Mouse (Mus musculus): ENCODE measurements around the gene Edn1. TPM values are rescaled to one million over a fixed set of nuclear protein-coding genes. Genes with fewer than 3 reads are reported as not detected.
A peak's percentile ranks its signal among the peaks of the same experiment; 100 is the strongest.

Edn1 gene
- polyA plus RNA-seq, 1 experiment from 2014 or later = 1.0 TPM

DNA sequence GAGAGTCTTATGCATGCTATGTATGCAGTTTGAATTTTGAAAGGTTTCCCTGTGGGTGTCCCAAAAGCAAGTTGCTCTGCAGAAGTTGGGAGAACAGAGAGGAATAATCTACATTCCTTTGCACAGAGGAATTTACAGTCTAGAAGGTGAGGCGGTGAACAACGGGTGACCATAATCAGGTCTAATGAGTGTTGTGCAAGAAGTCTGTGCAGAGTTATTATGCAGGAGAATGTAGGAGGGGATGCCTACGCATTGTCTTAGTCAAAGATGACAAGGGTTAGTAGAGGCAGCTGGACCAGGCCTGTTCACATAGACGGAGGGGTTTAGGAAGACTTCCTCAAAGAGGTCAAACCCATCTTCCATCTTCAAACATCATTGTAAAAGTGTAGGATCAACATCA lies 14.5 kb upstream of the Edn1 start:
- Histone ChIP-seq H3K4me3 (ENCODE audit: low read depth, low read length) (no peak overlapping the region), H3K9me3 (ENCODE audit: control insufficient read depth, low read length) (no peaks in the 10 kb centered on the region), H3K27me3 (ENCODE audit: control insufficient read depth, insufficient read depth, low read length) (no peaks in the 10 kb centered on the region), H3K9ac (ENCODE audit: low read length) (no peak overlapping the region), H3K4me2 (ENCODE audit: low read depth, low read length, severe bottlenecking) (no peak overlapping the region), H3K36me3 (ENCODE audit: control insufficient read depth, insufficient read depth, low read length) (no peaks in the 10 kb centered on the region), H3K4me1 (replicated peaks; ENCODE audit: control insufficient read depth, insufficient read depth, low read length) (no peaks in the 10 kb centered on the region), H3K27ac (ENCODE audit: low read depth, low read length) (no peak overlapping the region)
- no peak for DNase-seq (ENCODE audit: low spot score)
- no peak for ATAC-seq (replicated peaks; ENCODE audit: low FRiP score)
- WGBS = 94% methylated on average over 4 of the region's 4 CpGs

DNA sequence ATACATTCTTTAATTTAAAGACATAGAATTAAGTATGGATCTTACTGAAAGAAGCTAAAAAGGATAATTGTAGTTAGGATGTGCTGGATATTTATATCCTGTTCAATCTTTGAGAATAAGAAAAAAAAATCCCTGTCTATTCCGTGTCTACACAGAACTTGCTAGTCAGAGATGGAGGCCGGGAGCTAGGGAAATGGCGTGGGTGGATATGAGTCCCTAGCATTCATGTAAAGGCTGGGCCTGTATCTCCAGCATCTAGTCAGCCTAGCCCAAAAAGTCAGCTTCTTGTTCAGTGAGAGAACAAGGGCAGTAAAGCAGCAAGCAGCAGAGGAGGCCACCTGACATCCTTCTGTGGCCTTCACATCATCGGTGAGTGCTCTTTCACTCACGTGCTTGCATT lies 8.7 kb upstream of the Edn1 start:
- no peaks in the 10 kb centered on the region for H3K4me1 ChIP-seq (replicated peaks; ENCODE audit: control insufficient read depth, insufficient read depth, low read length)
- WGBS = 88% methylated on average over 5 of the region's 5 CpGs
- no peak overlapping the region for H3K4me3 ChIP-seq (ENCODE audit: low read depth, low read length)
- DNase-seq (ENCODE audit: low spot score) (no peak), ATAC-seq (replicated peaks; ENCODE audit: low FRiP score) (no peak)
- H3K27ac ChIP-seq (ENCODE audit: low read depth, low read length) = no peak overlapping the region
- H3K9me3 ChIP-seq (ENCODE audit: control insufficient read depth, low read length) = no peaks in the 10 kb centered on the region
- H3K4me2 ChIP-seq (ENCODE audit: low read depth, low read length, severe bottlenecking) = no peak overlapping the region
- H3K27me3 ChIP-seq (ENCODE audit: control insufficient read depth, insufficient read depth, low read length) = no peaks in the 10 kb centered on the region
- no peaks in the 10 kb centered on the region for H3K36me3 ChIP-seq (ENCODE audit: control insufficient read depth, insufficient read depth, low read length)
- H3K9ac ChIP-seq (ENCODE audit: low read length) = no peak overlapping the region

DNA sequence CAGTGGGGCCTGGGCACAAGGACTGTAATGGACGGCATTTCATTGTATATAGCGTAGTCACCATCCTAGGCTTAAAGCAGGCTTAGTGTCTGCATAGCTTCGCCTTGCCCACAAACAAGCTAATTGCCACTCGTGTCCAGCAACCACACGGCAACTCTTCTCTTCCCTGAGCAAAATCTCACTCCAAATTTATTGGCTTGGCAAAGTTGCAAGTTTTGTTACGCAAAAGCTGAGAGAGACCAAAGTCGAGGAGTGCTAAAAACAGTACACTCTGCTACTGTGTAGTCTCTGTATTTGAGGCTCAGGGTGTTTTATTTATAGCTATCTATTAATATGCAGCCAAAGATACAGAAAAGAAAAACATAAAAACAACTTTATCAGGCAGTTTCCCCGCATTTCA lies 3.0 kb upstream of the Edn1 start:
- Histone ChIP-seq H3K9ac (ENCODE audit: low read length) (no peak overlapping the region), H3K4me2 (ENCODE audit: low read depth, low read length, severe bottlenecking) (no peak overlapping the region), H3K4me1 (replicated peaks; ENCODE audit: control insufficient read depth, insufficient read depth, low read length) (peaks cover 8% of the 10 kb centered on the region), H3K9me3 (ENCODE audit: control insufficient read depth, low read length) (no peaks in the 10 kb centered on the region), H3K27me3 (ENCODE audit: control insufficient read depth, insufficient read depth, low read length) (peaks cover 13% of the 10 kb centered on the region), H3K27ac (ENCODE audit: low read depth, low read length) (no peak overlapping the region), H3K36me3 (ENCODE audit: control insufficient read depth, insufficient read depth, low read length) (no peaks in the 10 kb centered on the region), H3K4me3 (ENCODE audit: low read depth, low read length) (no peak overlapping the region)
- WGBS = 76% methylated on average over 8 of the region's 8 CpGs
- ATAC-seq (replicated peaks; ENCODE audit: low FRiP score) = no peak
- no peak for DNase-seq (ENCODE audit: low spot score)

GRCm38 (mm10) chr13:42298766-42299165 lies 2.5 kb upstream of the Edn1 start:
- no peak for ATAC-seq (replicated peaks; ENCODE audit: low FRiP score)
- Histone ChIP-seq H3K36me3 (ENCODE audit: control insufficient read depth, insufficient read depth, low read length) (no peaks in the 10 kb centered on the region), H3K9ac (ENCODE audit: low read length) (no peak overlapping the region), H3K9me3 (ENCODE audit: control insufficient read depth, low read length) (no peaks in the 10 kb centered on the region), H3K4me3 (ENCODE audit: low read depth, low read length) (no peak overlapping the region), H3K27me3 (ENCODE audit: control insufficient read depth, insufficient read depth, low read length) (peaks cover 18% of the 10 kb centered on the region), H3K4me2 (ENCODE audit: low read depth, low read length, severe bottlenecking) (no peak overlapping the region), H3K27ac (ENCODE audit: low read depth, low read length) (no peak overlapping the region), H3K4me1 (replicated peaks; ENCODE audit: control insufficient read depth, insufficient read depth, low read length) (peaks cover 8% of the 10 kb centered on the region)
- DNase-seq (ENCODE audit: low spot score) = no peak

DNA sequence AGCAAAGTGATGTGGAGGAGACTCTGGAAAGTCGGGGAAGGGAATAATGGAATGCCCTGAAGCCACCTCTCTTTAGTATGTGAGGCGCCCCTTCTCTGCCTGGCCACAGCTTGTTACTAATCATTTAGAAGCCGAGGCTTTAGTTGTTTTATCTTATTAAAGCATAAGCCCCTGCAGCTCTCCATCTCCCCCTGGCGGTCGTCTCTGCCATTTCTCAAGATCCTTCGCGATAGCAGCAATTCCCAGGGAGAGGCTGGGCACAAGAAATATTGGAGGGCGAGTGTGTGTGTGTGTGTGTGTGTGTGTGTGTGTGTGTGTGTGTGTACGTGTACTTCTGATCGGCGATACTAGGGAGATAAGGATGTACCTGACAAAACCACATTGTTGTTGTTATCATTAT lies 709 bp upstream of the Edn1 start:
- H3K4me2 ChIP-seq (ENCODE audit: low read depth, low read length, severe bottlenecking) = peak overlapping the region; percentile 85
- under 1% methylated on average over 11 of the region's 11 CpGs for WGBS
- DNase-seq (ENCODE audit: low spot score) (peak; percentile 88), ATAC-seq (replicated peaks; ENCODE audit: low FRiP score) (0 out of 2 replicates have a peak, but pooled peaks have one; percentile 64)
- H3K4me3 ChIP-seq (ENCODE audit: low read depth, low read length) = peak overlapping the region; percentile 32
- peaks cover 20% of the 10 kb centered on the region for H3K27me3 ChIP-seq (ENCODE audit: control insufficient read depth, insufficient read depth, low read length)
- no peak overlapping the region for H3K9ac ChIP-seq (ENCODE audit: low read length)
- no peak overlapping the region for H3K27ac ChIP-seq (ENCODE audit: low read depth, low read length)
- H3K4me1 ChIP-seq (replicated peaks; ENCODE audit: control insufficient read depth, insufficient read depth, low read length) = peaks cover 8% of the 10 kb centered on the region
- no peaks in the 10 kb centered on the region for H3K36me3 ChIP-seq (ENCODE audit: control insufficient read depth, insufficient read depth, low read length)
- H3K9me3 ChIP-seq (ENCODE audit: control insufficient read depth, low read length) = no peaks in the 10 kb centered on the region

- Histone ChIP-seq H3K4me1 (replicated peaks; ENCODE audit: control insufficient read depth, insufficient read depth, low read length) (peaks cover 8% of the 10 kb centered on the region), H3K4me3 (ENCODE audit: low read depth, low read length) (peak overlapping the region; percentile 32), H3K36me3 (ENCODE audit: control insufficient read depth, insufficient read depth, low read length) (no peaks in the 10 kb centered on the region), H3K9ac (ENCODE audit: low read length) (no peak overlapping the region), H3K27me3 (ENCODE audit: control insufficient read depth, insufficient read depth, low read length) (peaks cover 20% of the 10 kb centered on the region), H3K4me2 (ENCODE audit: low read depth, low read length, severe bottlenecking) (peak overlapping the region; percentile 85), H3K27ac (ENCODE audit: low read depth, low read length) (no peak overlapping the region), H3K9me3 (ENCODE audit: control insufficient read depth, low read length) (no peaks in the 10 kb centered on the region)
- 7% methylated on average over 27 of the region's 27 CpGs for WGBS
- ATAC-seq (replicated peaks; ENCODE audit: low FRiP score) (no peak), DNase-seq (ENCODE audit: low spot score) (no peak)
These were observed 935 bp downstream of the Edn1 start for GRCm38 (mm10) chr13:42301961-42302861.

- DNase-seq (ENCODE audit: low spot score) = no peak
- H3K9me3 ChIP-seq (ENCODE audit: control insufficient read depth, low read length) = no peaks in the 10 kb centered on the region
- H3K4me1 ChIP-seq (replicated peaks; ENCODE audit: control insufficient read depth, insufficient read depth, low read length) = peaks cover 8% of the 10 kb centered on the region
- H3K4me2 ChIP-seq (ENCODE audit: low read depth, low read length, severe bottlenecking) = no peak overlapping the region
- ATAC-seq (replicated peaks; ENCODE audit: low FRiP score) = no peak
- H3K27ac ChIP-seq (ENCODE audit: low read depth, low read length) = no peak overlapping the region
- H3K27me3 ChIP-seq (ENCODE audit: control insufficient read depth, insufficient read depth, low read length) = peaks cover 20% of the 10 kb centered on the region
- H3K9ac ChIP-seq (ENCODE audit: low read length) = no peak overlapping the region
- no peaks in the 10 kb centered on the region for H3K36me3 ChIP-seq (ENCODE audit: control insufficient read depth, insufficient read depth, low read length)
- no peak overlapping the region for H3K4me3 ChIP-seq (ENCODE audit: low read depth, low read length)
- WGBS = 21% methylated on average over 11 of the region's 11 CpGs
These were observed 2.1 kb downstream of the Edn1 start for GRCm38 (mm10) chr13:42303180-42303929.

GRCm38 (mm10) chr13:42304139-42304538 lies 2.9 kb downstream of the Edn1 start:
- Histone ChIP-seq H3K9me3 (ENCODE audit: control insufficient read depth, low read length) (no peaks in the 10 kb centered on the region), H3K9ac (ENCODE audit: low read length) (no peak overlapping the region), H3K27ac (ENCODE audit: low read depth, low read length) (no peak overlapping the region), H3K27me3 (ENCODE audit: control insufficient read depth, insufficient read depth, low read length) (peaks cover 20% of the 10 kb centered on the region), H3K4me2 (ENCODE audit: low read depth, low read length, severe bottlenecking) (no peak overlapping the region), H3K4me3 (ENCODE audit: low read depth, low read length) (no peak overlapping the region), H3K4me1 (replicated peaks; ENCODE audit: control insufficient read depth, insufficient read depth, low read length) (peaks cover 8% of the 10 kb centered on the region), H3K36me3 (ENCODE audit: control insufficient read depth, insufficient read depth, low read length) (no peaks in the 10 kb centered on the region)
- 86% methylated on average over 8 of the region's 8 CpGs for WGBS
- DNase-seq (ENCODE audit: low spot score) = no peak
- ATAC-seq (replicated peaks; ENCODE audit: low FRiP score) = no peak

Data from forebrain, embryonic 11.5 days (tissue).